Mouse (Mus musculus) T-helper 1 cell (primary cell): ENCODE measurements around the gene Ube2h.

ENCODE experiments used
- in situ Hi-C: fragments of 300-600 bp; cut with MboI, MseI; formaldehyde crosslinking; loops from one replicate; pipeline ENCODE4 v1.15.1; 2025; ENCODE audit warnings: high pct_unique_total_duplicates

Ube2h gene

GRCm38 (mm10) chr6:30167192-30167591 is 137.1 kb downstream of the Ube2h start:
- in situ Hi-C loops, result no loop called here

DNA sequence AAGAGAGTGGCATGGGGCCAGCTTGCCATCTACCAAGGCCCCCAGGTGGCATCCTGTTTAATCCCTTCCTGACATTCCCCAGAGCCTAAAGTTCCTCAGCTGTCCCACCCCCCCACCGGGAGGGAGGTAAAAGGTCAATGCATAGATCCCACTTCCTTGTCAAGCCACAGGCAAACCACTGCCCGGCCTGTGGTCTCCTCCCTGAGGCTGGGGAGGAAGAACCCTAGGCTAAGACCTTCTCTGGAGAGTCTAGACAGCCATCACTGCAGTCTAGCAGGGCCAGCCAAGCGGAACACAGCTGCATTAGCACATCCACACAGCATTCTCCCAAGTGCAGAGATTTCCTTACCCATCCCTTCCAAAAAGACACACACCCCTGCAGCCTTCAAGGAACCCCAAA is 138.0 kb downstream of the Ube2h start:
- in situ Hi-C loops, result no loop called here

- in situ Hi-C loops, result no loop called here
These were observed 142.2 kb downstream of the Ube2h start for GRCm38 (mm10) chr6:30162091-30162490.

GRCm38 (mm10) chr6:30161618-30162017 is 142.7 kb downstream of the Ube2h start:
- in situ Hi-C loops, result no loop called here
